Mouse (Mus musculus): ENCODE results near the gene Thumpd2. TPM values are rescaled to one million over a fixed set of nuclear protein-coding genes. Genes with fewer than 3 reads are reported as not detected.

Gene Thumpd2
- total RNA-seq (2023) = 1 to 10 TPM; 2.1 to 3.2 TPM

DNA sequence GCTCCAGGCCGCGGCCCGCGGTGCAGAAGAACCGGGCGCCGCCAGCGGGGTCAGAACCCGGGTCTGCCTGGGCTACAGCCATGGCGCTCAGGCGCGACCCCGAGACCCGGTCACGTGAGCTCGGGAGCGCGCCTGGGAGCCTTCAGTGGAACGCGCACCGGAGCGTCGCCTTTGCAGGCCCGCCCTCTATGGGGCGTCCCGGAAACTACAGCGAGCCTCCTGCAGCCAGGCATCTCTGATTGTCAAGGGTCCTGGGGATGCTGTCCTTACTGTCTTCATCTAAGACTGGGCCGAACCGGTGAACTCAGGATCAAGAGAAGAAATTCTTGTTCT, at the start of gene Thumpd2:
Gene Thumpd2, minus strand, starts transcription at position 104 of the 333 bp plus-strand sequence.

Other genes with a start within 250 kb of the Thumpd2 start
- gene Tmem178, start 120.5 kb downstream of the Thumpd2 start, total RNA-seq (2023) = under 1 TPM; 0.44 to 0.47 TPM

Data from neutrophil, adult 59 days (primary cell).